Mouse (Mus musculus) myocyte (in vitro differentiated cells): ENCODE results near the gene Ackr2.

Source experiments
- E2F4 ChIP-seq: IDR thresholded peaks from one replicate; pipeline ENCODE4 v1.6.1; 2011; ENCODE audit warnings: mild to moderate bottlenecking, control low read depth, moderate library complexity; ENCODE audit not compliant: insufficient read depth
- MAX ChIP-seq: IDR thresholded peaks from one replicate; pipeline ENCODE4 v1.6.1; 2011; ENCODE audit warnings: low read depth, mild to moderate bottlenecking, control low read depth
- POLR2A ChIP-seq: IDR thresholded peaks from one replicate; pipeline ENCODE4 v1.6.1; 2011; ENCODE audit warnings: low read depth, mild to moderate bottlenecking, control low read depth, moderate library complexity; ENCODE audit not compliant: insufficient read length
- TCF12 ChIP-seq: IDR thresholded peaks from one replicate; pipeline ENCODE4 v1.6.1; 2011; ENCODE audit warnings: mild to moderate bottlenecking, control low read depth; ENCODE audit not compliant: poor library complexity, insufficient read depth, severe bottlenecking
- USF1 ChIP-seq: IDR thresholded peaks from one replicate; pipeline ENCODE4 v1.6.1; 2011; ENCODE audit warnings: low read depth, mild to moderate bottlenecking, control low read depth, moderate library complexity

- TF ChIP-seq POLR2A (no peak), MAX (no peak), USF1 (no peak), TCF12 (no peak), E2F4 (no peak)
Observed at GRCm38 (mm10) chr9:121911196-121911595, 13.0 kb downstream of the Ackr2 start.
